Mouse (Mus musculus): Measurements from ENCODE around the gene Gins2.

Gene Gins2

GRCm38 (mm10) chr8:120548313-120548761, 40.8 kb downstream of the Gins2 start:
- DNase-seq (ENCODE audit: extremely low read depth, low read depth), result no peak

- DNase-seq (ENCODE audit: extremely low read depth, low read depth), result no peak
Observed at GRCm38 (mm10) chr8:120547562-120547961, 41.5 kb downstream of the Gins2 start.

- no peak for DNase-seq (ENCODE audit: extremely low read depth, low read depth)
Observed at GRCm38 (mm10) chr8:120544155-120544554, 44.9 kb downstream of the Gins2 start.

- DNase-seq (ENCODE audit: extremely low read depth, low read depth), result no peak
Observed at GRCm38 (mm10) chr8:120543416-120544055, 45.6 kb downstream of the Gins2 start.

- no peak for DNase-seq (ENCODE audit: extremely low read depth, low read depth)
Observed at GRCm38 (mm10) chr8:120542995-120543394, 46.1 kb downstream of the Gins2 start.

GRCm38 (mm10) chr8:120539775-120540625, 49.1 kb downstream of the Gins2 start:
- no peak for DNase-seq (ENCODE audit: extremely low read depth, low read depth)

GRCm38 (mm10) chr8:120539381-120539774, 49.7 kb downstream of the Gins2 start:
- DNase-seq (ENCODE audit: extremely low read depth, low read depth), result peak; percentile 78

GRCm38 (mm10) chr8:120538397-120539240, 50.5 kb downstream of the Gins2 start:
- DNase-seq (ENCODE audit: extremely low read depth, low read depth), result no peak

GRCm38 (mm10) chr8:120537818-120538396, 51.2 kb downstream of the Gins2 start:
- DNase-seq (ENCODE audit: extremely low read depth, low read depth), result no peak

- peak; percentile 80 for DNase-seq (ENCODE audit: extremely low read depth, low read depth)
Observed at GRCm38 (mm10) chr8:120537207-120537817, 51.8 kb downstream of the Gins2 start.

GRCm38 (mm10) chr8:120536306-120537206, 52.5 kb downstream of the Gins2 start:
- peak; percentile 59 for DNase-seq (ENCODE audit: extremely low read depth, low read depth)

GRCm38 (mm10) chr8:120535452-120536305, 53.4 kb downstream of the Gins2 start:
- DNase-seq (ENCODE audit: extremely low read depth, low read depth), result no peak

- peak; percentile 63 for DNase-seq (ENCODE audit: extremely low read depth, low read depth)
Observed at GRCm38 (mm10) chr8:120534504-120535368, 54.4 kb downstream of the Gins2 start.

- DNase-seq (ENCODE audit: extremely low read depth, low read depth), result no peak
Observed at GRCm38 (mm10) chr8:120534080-120534479, 55.0 kb downstream of the Gins2 start.

- DNase-seq (ENCODE audit: extremely low read depth, low read depth), result no peak
Observed at GRCm38 (mm10) chr8:120533380-120533779, 55.7 kb downstream of the Gins2 start.

GRCm38 (mm10) chr8:120532517-120533215, 56.4 kb downstream of the Gins2 start:
- no peak for DNase-seq (ENCODE audit: extremely low read depth, low read depth)

- DNase-seq (ENCODE audit: extremely low read depth, low read depth), result no peak
Observed at GRCm38 (mm10) chr8:120531775-120532516, 57.2 kb downstream of the Gins2 start.

Data from MEL-GATA-1-ER (cell line).